Mouse (Mus musculus) ovary, postnatal 10 days (tissue): ENCODE data around the gene Clmn.
"Not testable (repeated sequence)": the region's sequence is repeated elsewhere in the genome, so short reads cannot be mapped to it uniquely, and the experiment has no call there.

Experiments used
- DNase-seq: peaks from one replicate; pipeline ENCODE4 v3.0.0; 2022; ENCODE audit warnings: low spot score

The Clmn gene

DNA sequence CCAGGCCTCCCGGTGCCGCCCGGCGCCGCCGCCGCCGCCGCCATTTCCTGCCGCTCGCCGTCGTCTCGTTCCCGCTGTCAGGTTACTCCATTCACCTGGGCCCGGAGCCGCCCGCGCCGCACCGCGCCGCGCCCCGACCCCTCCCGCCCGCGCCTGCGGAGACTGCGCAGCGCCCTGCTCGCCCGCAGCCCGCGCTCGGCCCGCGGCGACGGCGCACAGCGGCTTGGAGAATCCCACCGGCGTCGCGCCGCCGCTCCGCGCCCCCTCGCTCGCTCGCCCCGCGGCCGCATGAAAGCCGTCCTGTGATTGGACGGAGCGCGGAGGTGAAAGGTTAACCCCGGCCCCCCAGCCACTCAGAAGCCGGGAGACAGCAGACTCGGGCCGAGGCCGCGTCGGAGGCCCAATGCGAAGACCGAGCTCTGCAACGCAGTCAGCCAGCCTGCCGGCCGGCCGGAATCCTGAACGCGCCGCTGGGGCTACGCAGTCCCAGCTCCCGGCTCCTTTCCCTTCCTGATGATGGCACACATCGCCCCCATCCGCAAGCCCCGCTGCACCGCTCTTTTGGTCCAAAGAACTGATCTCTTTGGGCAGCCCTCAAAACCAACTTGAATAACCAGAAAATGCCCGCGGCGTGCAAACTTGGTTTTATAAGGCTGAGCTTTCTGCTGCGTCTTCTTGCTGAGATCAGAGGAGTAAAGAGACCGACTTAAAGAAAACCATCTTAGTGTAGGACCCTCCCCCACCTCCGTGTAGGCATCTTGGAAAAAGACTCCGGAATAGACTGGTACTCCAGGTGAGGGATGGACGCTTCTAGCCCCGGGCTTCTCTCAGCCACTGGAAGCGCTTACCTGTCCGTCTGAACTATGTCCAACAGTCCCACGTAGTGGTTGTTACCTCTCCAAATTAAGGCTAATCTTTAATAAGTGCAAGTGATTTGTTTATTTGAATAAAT lies 112.8 kb downstream of the Clmn start, which contains the start of gene Dicer1:
Gene Dicer1, minus strand, starts transcription at position 139 of the 952 bp plus-strand sequence.
- DNase-seq, result peak; percentile 100

DNA sequence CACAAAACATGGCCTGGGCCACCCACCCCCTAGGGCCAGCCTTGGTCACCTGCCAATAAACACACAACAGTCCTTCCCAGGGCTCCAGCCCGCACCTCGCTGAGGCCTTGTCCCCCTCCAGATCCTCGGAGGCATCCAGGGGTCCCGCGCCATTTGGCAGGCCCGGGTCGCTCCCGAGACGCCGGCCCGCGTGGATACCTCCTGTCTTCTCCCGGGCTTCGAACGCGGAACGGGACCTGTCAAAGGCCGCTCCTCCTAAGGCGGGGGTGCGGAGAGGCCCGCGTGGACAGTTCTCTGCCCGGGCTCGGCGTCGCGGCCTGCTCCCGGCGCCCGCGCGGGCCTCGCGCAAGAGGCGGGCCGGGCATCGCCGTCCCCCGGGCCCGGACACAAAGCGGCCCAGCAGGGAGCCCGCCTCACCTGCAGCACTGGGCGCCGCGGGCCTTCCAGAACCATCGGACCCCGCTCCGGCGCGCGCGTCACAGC lies 113.5 kb downstream of the Clmn start:
- peak; percentile 42 for DNase-seq

DNA sequence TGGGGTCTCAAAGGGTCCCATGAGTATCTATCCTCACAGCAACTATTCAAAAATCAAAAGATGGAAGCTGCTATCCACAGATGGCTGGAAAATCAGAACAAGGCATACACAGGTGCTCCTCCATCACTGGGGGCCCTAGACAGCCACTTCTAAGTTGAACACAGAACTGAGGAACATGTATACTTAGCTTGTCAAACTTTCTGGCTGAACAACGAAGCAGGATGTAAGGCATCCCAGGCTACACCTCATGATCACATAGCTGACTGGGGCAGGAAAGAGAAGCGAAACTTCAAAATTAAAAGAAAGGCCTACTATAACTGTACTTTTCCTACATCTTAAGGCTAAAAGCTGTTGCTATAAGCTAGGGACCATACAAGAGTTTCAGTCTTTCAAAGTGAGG lies 115.9 kb downstream of the Clmn start:
- no peak for DNase-seq

DNA sequence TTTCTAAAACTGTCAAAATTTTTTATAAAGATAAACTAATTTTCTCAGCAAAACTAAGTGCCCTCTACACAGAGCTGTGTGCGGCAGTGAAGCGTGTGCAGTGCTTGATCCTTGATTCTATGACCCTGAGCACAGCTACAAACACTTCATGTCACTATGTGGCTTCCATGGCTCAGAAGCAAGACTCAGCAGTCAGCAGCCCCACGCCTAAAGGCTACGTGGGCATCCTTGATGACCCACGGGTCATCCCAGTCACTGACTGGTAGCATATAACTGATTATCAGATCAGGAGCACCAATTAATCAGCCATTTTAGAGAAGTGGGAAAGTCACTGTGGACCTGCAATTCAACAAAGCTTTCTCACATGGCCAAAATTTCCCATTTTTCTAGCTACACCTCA lies 117.6 kb downstream of the Clmn start:
- DNase-seq, result no peak

DNA sequence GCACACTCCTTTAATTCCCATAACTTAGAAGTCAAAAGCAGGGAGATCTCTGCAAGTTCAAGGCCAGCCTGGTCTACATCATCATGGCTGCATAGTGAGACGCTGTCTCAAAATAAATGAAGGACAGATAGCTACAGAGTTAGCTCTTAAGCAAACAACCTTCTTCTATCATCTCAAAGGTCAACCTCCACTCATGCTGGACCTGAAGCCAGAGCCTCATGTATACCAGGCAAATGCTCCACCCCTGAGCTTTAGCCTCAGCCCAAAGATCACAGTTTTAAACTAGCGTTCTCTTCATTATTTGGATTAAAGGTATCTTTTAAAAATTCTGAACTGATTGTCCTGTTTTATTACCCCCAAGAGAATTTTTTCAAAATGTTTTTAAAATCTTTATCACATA lies 118.3 kb downstream of the Clmn start:
- DNase-seq, result no peak

DNA sequence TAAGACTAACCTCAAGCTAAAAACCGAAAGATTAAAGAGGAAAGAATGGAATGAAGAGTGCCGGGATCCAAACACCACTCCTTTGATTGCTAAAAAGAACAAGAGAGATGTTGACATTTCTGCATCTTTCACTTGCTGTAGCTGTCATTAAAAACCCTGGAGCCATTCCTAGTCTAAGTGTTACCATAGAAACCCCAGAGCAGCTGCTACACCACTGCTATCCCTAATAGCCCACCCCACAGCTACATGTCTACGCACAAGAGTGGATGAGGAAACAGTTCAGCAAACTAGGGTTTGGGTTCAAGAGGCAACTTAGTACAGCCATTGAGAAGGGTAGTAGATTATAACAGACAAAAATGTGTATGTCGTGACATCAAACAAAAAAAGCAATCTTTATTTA lies 121.2 kb downstream of the Clmn start:
- no peak for DNase-seq

DNA sequence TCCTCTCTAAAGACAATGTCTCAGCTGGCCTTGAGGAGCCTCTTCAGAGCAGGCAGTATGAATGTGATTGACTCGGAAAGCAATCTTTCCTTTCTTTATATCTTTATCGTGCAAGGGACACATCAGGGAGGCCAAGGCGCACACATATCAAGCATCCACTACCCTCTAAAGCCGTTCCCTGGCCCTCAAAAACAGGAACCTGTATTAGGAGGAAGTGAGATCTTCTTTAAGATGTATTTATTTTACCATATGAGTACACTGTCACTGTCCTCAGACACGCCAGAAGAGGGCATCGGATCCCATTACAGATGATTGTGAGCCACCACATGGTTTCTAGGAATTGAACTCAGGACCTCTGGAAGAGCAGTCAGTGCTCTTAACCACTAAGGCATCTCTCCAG lies 122.6 kb downstream of the Clmn start:
- no peak for DNase-seq

DNA sequence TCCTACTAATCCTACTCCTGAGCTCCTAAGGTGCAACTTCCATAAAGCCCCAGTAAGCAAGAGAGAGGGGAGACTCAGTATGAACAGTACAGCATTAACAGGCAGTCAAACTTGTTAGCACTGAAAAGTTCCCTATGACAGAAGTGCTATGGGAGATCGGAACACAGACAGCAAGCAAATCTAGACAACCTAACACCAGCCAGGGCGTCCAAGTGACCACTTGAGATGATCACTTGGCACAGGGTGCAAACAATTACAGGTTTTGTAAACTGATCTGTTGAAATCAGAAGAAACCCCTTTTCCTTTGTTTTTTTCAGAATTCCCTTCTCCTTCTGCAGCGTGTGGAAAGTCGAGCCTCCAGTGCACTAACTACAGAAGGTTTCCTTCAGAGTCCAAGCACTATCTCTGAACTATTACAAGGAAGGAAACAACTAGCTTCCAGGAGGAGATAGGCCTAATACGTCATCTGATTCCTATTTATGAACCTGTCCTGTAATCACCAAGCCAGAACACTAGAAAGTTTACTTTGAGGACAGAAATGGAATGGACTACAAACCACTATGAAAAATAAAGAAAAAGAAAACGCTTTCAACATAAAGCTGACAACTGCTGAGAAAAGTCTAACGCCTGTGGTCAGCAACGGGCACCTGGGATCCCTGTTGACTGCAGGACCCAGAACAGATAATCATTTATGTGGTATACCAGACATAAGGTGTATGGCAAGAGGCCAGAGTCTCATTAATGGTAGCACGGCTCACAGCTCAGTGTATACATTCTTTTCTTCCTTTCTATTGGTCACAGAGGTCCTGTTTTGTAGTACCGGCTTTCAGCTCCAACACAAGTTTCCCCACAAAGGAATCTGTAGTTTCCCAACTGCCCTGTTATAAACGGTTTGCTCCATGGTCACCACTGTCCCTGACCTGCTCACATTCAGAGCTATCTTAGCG lies 123.8 kb downstream of the Clmn start:
- no peak for DNase-seq

DNA sequence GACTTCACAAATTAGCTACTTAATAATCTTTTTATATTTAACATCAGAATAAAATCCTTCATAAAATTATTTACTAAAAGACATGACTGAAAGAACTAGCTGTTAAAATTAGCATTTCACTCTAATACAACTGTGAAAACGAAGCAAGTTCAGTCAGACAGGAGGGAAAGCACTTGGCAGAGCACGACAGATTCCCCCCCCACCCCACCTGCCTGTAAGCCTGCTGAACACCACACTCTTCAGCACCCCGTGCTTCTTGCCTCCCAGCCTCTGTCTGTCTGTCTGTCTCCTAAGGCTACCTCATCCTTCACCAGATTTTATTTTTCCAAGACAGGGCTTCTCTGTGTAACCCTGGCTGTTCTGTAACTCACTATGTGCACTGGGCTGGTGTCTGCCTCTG lies 125.9 kb downstream of the Clmn start:
- DNase-seq, result no peak

DNA sequence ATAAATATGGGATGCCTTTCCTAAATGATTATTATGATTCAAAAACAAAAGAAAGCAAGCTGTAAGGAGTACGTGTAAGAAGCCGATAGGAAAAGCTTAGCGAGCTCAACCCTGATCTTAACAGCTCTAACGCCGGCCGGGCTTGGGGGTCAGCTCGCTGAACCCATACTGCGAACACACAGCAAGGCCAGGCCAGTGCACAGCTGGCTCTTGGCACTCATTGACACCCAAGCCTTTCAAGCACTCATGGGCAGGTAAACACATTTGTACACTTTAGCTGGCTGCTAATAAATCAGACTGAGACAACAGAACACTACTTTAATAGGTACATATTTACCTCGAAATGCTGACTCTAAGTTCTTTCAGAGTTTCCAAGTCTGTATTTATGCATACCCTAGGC lies 126.4 kb downstream of the Clmn start:
- DNase-seq, result no peak

DNA sequence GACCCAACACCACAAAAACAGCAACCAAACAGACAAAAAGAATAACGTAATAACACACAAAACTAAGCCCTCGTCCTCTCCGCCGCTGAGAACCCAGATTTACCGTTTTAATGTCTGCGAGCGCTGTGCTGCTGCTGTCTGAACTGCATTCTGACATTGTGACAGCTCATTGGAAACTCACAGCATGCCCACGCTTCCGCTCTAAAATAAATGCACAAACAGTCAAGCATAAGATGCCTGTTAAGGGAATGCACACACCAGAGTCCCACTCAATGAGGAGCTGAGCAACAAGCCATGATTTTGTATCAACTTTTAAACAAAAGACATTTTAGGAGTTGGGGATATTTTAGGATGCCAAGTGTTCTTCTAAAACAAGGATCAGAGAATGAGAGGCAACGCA lies 127.2 kb downstream of the Clmn start:
- no peak for DNase-seq

DNA sequence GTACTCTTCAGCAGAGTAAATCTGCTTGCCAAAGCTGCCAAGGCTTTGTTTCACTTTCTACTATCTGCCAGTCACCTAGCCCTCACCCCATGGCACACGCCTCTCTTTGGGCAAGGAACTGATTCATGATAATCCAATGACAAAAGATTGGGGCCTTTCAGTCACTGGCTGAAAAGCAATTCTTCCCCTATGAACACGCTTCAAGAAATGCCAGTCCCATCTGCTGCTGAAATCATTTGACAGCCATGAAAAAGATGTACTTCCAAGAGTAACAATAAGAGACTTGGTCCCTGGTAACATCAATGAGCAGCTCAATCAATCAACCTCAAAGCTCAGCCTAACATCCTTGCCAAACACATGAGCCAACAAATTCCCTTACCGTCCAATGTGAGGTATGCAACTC lies 128.9 kb downstream of the Clmn start:
- DNase-seq, result no peak

DNA sequence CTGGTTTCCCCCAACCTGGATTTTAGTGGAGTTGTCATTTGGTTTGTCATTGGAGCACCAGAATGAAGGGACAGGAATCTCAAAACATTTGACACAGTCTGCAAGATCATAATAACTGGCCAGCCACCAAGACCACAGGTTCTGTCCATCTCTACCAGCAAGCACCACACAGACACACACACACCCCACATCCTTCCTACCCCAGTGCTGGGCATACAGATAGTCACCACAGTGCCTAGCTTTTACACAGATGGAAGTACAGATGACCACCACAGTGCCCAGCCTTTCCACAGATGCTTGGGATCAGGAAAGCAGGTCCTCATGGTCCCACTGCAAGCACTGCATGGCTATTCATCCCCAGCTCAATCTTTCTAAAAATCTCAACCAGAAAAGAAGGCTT lies 131.7 kb downstream of the Clmn start:
- no peak for DNase-seq

DNA sequence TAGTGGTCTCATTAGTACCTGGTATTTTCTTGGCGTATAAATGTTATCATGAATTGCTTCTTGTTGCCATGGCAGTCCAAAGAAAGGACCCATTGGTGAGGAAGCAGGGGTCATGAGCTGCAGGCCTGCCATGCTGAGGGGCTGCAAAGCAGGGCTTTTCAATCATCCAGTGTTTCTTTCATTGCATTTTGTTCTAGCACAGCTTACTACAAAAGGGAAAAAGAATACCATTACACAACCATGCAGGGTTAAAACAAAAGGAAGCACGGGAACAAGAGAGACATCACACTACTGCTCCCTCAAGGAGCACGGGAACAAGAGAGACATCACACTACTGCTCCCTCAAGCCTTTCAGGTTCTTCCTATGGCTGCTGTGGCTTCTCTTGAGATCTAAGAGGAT lies 133.1 kb downstream of the Clmn start:
- DNase-seq, result no peak

DNA sequence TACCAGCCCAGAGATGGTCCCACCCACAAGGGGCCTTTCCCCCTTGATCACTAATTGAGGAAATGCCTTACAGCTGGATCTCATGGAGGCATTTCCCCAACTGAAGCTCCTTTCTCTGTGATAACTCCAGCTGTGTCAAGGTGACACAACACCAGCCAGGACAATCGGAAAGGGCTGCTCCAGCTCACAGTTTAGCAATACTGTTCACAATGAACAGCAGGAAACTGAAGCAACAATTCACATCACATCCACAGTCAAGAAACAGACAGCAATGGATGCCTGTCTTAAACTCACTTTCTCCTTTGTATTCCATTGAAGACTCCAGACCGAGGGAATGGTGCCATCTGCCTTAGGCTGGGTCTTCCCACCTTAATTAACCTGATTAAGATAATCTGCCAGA lies 138.4 kb downstream of the Clmn start:
- DNase-seq, result not testable (repeated sequence)

DNA sequence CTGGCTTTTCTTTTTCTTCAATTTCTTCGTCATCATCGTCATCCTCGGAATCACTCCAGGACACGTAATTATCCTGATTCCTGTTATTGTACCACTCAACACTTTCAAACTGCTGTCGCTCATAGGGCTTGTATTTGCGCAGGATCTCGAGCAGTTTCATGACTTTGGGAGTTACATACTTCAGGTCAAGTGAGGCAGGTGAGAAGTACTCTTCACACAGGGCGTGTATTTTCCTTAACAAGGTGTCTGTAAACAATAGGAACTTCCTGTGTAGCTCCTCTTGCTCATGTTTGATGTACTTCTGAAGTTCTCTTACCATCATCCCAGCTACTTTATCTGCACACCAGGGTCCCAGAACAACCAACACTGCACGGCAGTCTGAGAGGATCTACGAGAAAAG lies 142.8 kb downstream of the Clmn start:
- DNase-seq, result no peak

DNA sequence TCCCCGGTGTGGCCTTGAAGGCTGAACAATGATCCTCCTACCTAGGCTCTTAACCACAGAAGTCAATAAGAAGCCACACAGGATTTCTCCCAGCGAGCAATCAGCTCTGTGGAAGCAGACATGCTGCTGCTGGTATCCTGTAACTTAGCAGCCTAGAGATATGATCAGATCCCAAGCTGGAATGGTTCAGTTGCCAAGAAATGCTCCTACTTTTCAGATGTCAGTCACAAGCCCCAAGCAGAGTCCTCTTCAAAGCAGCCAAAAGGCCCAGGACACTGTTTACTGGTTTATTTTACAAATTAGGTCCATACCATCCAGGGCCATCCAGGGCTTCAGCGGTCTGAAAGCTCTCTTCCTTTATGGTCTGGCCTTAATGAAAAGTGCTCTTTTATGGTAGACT lies 143.9 kb downstream of the Clmn start:
- DNase-seq, result no peak

DNA sequence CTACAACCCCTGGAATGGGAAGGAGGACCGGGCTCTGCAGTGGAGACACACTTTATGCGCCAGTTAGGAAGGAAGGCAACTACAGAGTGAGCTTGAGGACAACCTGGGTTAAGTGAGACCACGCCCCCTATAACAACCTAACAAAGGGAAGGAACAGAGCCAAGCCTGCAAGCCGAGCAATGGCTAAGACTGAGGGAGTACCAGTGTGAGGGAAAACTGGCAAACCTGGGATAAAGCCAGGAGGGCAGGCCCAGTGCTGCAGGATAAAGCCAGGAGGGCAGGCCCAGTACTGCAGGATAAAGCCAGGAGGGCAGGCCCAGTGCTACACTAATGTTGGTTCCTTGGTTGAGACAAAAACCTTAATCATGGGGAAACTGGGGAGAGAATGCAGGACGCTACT lies 145.9 kb downstream of the Clmn start:
- DNase-seq, result no peak

DNA sequence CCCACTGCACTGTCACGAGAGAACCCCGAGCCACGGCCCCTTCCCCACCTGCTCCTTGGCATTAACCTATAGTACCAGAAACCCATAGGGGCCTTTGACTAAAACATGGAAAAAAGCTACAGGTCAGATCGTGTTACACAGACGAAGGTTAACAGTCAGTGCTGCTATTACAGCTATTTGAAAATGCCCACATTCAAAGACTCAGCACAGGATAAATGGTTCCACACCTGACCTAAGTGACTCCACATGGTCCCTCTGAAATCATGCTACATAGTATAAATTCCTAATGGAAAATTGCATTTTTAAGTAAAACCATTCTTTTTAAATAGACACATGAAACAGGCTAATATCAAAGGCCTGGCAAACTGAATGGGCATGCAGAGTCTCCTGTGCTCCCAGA lies 148.5 kb downstream of the Clmn start:
- DNase-seq, result no peak

DNA sequence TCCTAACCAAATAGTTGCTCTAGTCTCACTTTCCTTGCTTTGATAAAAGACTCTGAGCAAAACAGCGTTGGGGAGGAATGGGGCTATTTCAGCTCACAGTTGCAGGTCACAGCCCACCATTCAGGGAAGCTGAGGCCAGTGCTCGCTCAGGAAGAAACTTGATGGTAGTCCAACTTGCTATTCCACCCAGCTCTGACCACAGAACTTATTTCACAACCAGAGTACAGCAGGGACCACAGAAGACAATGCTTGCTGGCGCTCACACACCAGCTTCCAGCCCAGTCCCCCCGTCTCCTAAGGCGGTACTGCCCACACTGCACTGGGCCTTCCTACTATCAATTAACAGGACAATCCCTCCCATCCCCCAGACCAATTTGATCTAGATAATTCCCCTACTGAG lies 149.4 kb downstream of the Clmn start:
- DNase-seq, result no peak
